Mouse (Mus musculus) small intestine, adult 2 months (tissue): ENCODE data around the gene Cobl. TPM values are rescaled to one million over a fixed set of nuclear protein-coding genes. Genes with fewer than 3 reads are reported as not detected.

Experiments
- H3K27ac ChIP-seq: fragments of 200-500 bp; 2 replicates; pipeline ENCODE4 v1.5.1; 2012; ENCODE audit warnings: low read depth, low read length, control low read depth, inconsistent platforms; ENCODE audit not compliant: insufficient read depth
- H3K27me3 ChIP-seq: fragments of 200-500 bp; 2 replicates; pipeline ENCODE4 v1.6.1; 2012; ENCODE audit warnings: mild to moderate bottlenecking, moderate library complexity, low read length, inconsistent platforms; ENCODE audit not compliant: control insufficient read depth, insufficient read depth
- H3K36me3 ChIP-seq: fragments of 200-500 bp; 2 replicates; pipeline ENCODE4 v1.6.1; 2012; ENCODE audit warnings: mild to moderate bottlenecking, low read length, control low read depth, inconsistent platforms; ENCODE audit not compliant: control insufficient read depth, insufficient read depth
- H3K4me1 ChIP-seq: fragments of 200-500 bp; 2 replicates; pipeline ENCODE4 v1.6.1; 2012; ENCODE audit warnings: low read length, inconsistent platforms, mixed read lengths; ENCODE audit not compliant: control insufficient read depth, insufficient read depth, insufficient read length
- H3K4me3 ChIP-seq: fragments of 200-500 bp; 2 replicates; pipeline ENCODE4 v1.5.1; 2012; ENCODE audit warnings: low read depth, mild to moderate bottlenecking, control low read depth, inconsistent platforms, low read length, moderate library complexity
- CTCF ChIP-seq: fragments of 200-500 bp; IDR thresholded peaks from 2 replicates; pipeline ENCODE4 v1.5.1; 2012; ENCODE audit warnings: low read depth, mild to moderate bottlenecking, control low read depth, inconsistent platforms, low read length, moderate library complexity, mixed read lengths; ENCODE audit not compliant: insufficient replicate concordance, insufficient read length; ENCODE audit errors: extremely low read depth
- POLR2A ChIP-seq: fragments of 200-500 bp; IDR thresholded peaks from 2 replicates; pipeline ENCODE4 v1.6.1; 2012; ENCODE audit warnings: low read depth, mild to moderate bottlenecking, control low read depth, inconsistent platforms, low read length, moderate library complexity
- WGBS: fragments of 180-500 bp; shearing (Covaris S2); methylation state at CpG from one replicate; pipeline ENCODE4 v1.1.7; 2018; 5-methylcytosine and 5-hydroxymethylcytosine counted together
- polyA plus RNA-seq: library from polyadenylated mRNA; depleted of rRNA; stranded (reverse); fragments of >200 nt; gene quantifications from 2 replicates; pipeline ENCODE4 v1.2.3, GENCODE M21; 2012

Gene Cobl
- polyA plus RNA-seq, 1 experiment, result 42.1 TPM

- TF ChIP-seq POLR2A (no peak), CTCF (no peak)
- Histone ChIP-seq H3K4me3 (no peak overlapping the region), H3K36me3 (peaks cover 1% of the 10 kb centered on the region), H3K27ac (no peak overlapping the region), H3K4me1 (no peaks in the 10 kb centered on the region), H3K27me3 (no peaks in the 10 kb centered on the region)
- 89% methylated on average over 4 of the region's 4 CpGs for WGBS
These were observed 179.3 kb downstream of the Cobl start for GRCm38 (mm10) chr11:12285319-12286021.

- Histone ChIP-seq H3K4me1 (no peaks in the 10 kb centered on the region), H3K27me3 (no peaks in the 10 kb centered on the region), H3K27ac (no peak overlapping the region), H3K36me3 (0 out of 2 replicates have a peak, but pooled peaks cover 2% of the 10 kb centered on the region), H3K4me3 (no peak overlapping the region)
- 63% methylated on average over 7 of the region's 7 CpGs for WGBS
- TF ChIP-seq CTCF, result no peak
- no peak for TF ChIP-seq POLR2A
These were observed 184.0 kb downstream of the Cobl start for GRCm38 (mm10) chr11:12280711-12281110.

- WGBS, result 67% methylated on average over 2 of the region's 2 CpGs
- no peaks in the 10 kb centered on the region for H3K27me3 ChIP-seq
- no peaks in the 10 kb centered on the region for H3K4me1 ChIP-seq
- H3K36me3 ChIP-seq, result 0 out of 2 replicates have a peak, but pooled peaks cover 2% of the 10 kb centered on the region
- no peak overlapping the region for H3K27ac ChIP-seq
- TF ChIP-seq POLR2A (no peak), CTCF (no peak)
- H3K4me3 ChIP-seq, result no peak overlapping the region
These were observed 190.5 kb downstream of the Cobl start for GRCm38 (mm10) chr11:12274276-12274675.

DNA sequence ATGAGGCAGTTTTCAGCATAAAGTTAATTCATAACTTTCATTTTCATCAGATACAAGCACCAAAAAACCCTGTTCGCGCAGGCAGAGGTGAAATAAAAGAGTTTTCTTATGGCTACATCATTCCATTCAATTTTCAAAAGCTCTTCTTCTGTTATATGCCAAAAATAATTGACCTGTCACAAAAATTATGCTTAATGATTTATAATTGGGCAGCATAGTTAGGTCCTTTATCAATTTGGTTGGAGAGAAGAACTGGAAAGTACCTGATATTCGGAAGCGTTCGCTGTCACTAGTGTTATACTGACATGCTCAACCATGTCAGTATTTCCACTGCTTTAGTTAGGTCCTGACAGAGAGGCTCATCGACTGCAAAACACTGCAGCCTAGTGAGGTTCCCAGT is 191.0 kb downstream of the Cobl start:
- Histone ChIP-seq H3K4me1 (no peaks in the 10 kb centered on the region), H3K4me3 (no peak overlapping the region), H3K27ac (no peak overlapping the region), H3K36me3 (0 out of 2 replicates have a peak, but pooled peaks cover 2% of the 10 kb centered on the region), H3K27me3 (no peaks in the 10 kb centered on the region)
- WGBS, result 85% methylated on average over 6 of the region's 6 CpGs
- TF ChIP-seq POLR2A, result no peak
- no peak for TF ChIP-seq CTCF

DNA sequence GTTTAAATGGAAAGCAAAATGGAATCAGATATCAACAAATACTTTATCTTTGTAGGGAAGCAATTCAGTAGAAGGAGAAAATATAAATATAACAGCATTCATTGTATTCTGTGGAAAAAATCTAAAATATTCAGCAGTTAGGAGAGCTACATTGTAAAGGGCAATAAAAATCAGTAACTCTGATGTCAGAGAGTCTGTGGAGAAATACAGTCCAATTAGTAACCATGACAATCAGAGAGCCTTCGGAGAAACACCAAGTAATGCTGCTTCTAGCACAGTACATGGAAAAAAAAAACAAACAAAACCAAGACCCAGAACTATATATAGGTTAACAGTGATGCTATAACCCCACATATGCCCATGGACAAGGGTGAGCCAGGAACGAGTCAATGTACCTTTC is 206.3 kb downstream of the Cobl start:
- H3K27ac ChIP-seq, result no peak overlapping the region
- H3K4me1 ChIP-seq, result no peaks in the 10 kb centered on the region
- no peak overlapping the region for H3K4me3 ChIP-seq
- H3K36me3 ChIP-seq, result peaks cover 44% of the 10 kb centered on the region
- WGBS, result 55% methylated on average over 2 of the region's 2 CpGs
- H3K27me3 ChIP-seq, result no peaks in the 10 kb centered on the region
- TF ChIP-seq POLR2A (no peak), CTCF (no peak)

- H3K4me3 ChIP-seq, result no peak overlapping the region
- no peaks in the 10 kb centered on the region for H3K27me3 ChIP-seq
- WGBS, result 95% methylated on average over 5 of the region's 5 CpGs
- TF ChIP-seq POLR2A (no peak), CTCF (no peak)
- no peaks in the 10 kb centered on the region for H3K4me1 ChIP-seq
- no peak overlapping the region for H3K27ac ChIP-seq
- H3K36me3 ChIP-seq, result peaks cover 50% of the 10 kb centered on the region
These were observed 207.2 kb downstream of the Cobl start for GRCm38 (mm10) chr11:12257324-12258118.

- H3K27ac ChIP-seq, result no peak overlapping the region; the same call in 1 of the 2 replicates
- H3K27me3 ChIP-seq, result no peaks in the 10 kb centered on the region
- WGBS, result 60% methylated on average over 4 of the region's 4 CpGs
- H3K36me3 ChIP-seq, result peaks cover 43% of the 10 kb centered on the region
- no peaks in the 10 kb centered on the region for H3K4me1 ChIP-seq
- H3K4me3 ChIP-seq, result no peak overlapping the region
- TF ChIP-seq CTCF, result no peak
- no peak for TF ChIP-seq POLR2A
These were observed 219.3 kb downstream of the Cobl start for GRCm38 (mm10) chr11:12245327-12245915.
